Mouse (Mus musculus) small intestine, adult 2 months (tissue): ENCODE data around the gene Mtcl1.

Experiments
- CTCF ChIP-seq: fragments of 200-500 bp; IDR thresholded peaks from 2 replicates; pipeline ENCODE4 v1.5.1; 2012; ENCODE audit warnings: low read depth, mild to moderate bottlenecking, control low read depth, inconsistent platforms, low read length, moderate library complexity, mixed read lengths; ENCODE audit not compliant: insufficient replicate concordance, insufficient read length; ENCODE audit errors: extremely low read depth
- POLR2A ChIP-seq: fragments of 200-500 bp; IDR thresholded peaks from 2 replicates; pipeline ENCODE4 v1.6.1; 2012; ENCODE audit warnings: low read depth, mild to moderate bottlenecking, control low read depth, inconsistent platforms, low read length, moderate library complexity

DNA sequence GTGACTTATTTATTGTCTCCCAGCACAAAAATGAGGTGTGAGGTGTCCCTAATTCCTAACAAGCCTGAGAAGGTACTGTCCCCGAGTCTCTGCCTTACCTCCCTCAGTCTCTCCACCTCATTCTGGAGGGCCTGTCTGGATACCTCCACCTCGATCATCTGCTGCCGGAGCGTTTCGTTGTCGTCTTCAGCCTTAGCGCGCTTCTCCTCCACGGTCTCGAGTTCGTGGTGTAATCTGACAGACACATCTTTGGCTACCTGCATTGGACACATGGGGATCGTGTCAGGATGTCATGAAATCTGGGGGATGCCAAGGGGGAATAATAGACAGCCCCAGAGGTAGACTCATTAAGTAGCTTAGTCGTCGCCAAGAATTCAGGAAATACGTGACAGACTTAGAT lies 13.6 kb downstream of the Mtcl1 start:
- TF ChIP-seq POLR2A (no peak), CTCF (no peak)
